Mouse (Mus musculus) MEL (cell line): ENCODE measurements around the gene Shpk. TPM values are rescaled to one million over a fixed set of nuclear protein-coding genes. Genes with fewer than 3 reads are reported as not detected.

ENCODE experiments used
- DNase-seq: peaks from one replicate; pipeline ENCODE4 v3.0.0; 2011; ENCODE audit warnings: low read depth, low spot score
- H3K27ac ChIP-seq: 2 replicates; pipeline ENCODE4 v1.5.1; 2012; ENCODE audit warnings: low read depth, mild to moderate bottlenecking, control low read depth, low read length, moderate library complexity; ENCODE audit not compliant: control insufficient read depth
- H3K27me3 ChIP-seq, 2 experiments: fragments of 150-350 bp in 1 of 2; sonication (generic) in 1 of 2; 2 replicates each; pipeline ENCODE4 v1.6.1; 2012; ENCODE audit warnings: low read length in 2 of 2, mild to moderate bottlenecking in 2 of 2, improper control_type of control experiment in 1 of 2, moderate library complexity in 1 of 2; ENCODE audit not compliant: insufficient read depth in 2 of 2, control insufficient read depth in 1 of 2
- H3K36me3 ChIP-seq, 2 experiments: 2 replicates each; pipeline ENCODE4 v1.6.1; 2012 to 2014; ENCODE audit warnings: low read length in 2 of 2, improper control_type of control experiment in 1 of 2, inconsistent platforms in 1 of 2, mild to moderate bottlenecking in 1 of 2; ENCODE audit not compliant: insufficient read depth in 2 of 2, control insufficient read depth in 1 of 2
- H3K4me1 ChIP-seq, 2 experiments: fragments of 150-350 bp in 1 of 2; sonication (generic) in 1 of 2; 2 replicates each; pipeline ENCODE4 v1.6.1; 2012; ENCODE audit warnings: low read length in 2 of 2, improper control_type of control experiment in 1 of 2, mild to moderate bottlenecking in 1 of 2; ENCODE audit not compliant: insufficient read depth in 2 of 2, control insufficient read depth in 1 of 2
- H3K4me3 ChIP-seq, 2 experiments: fragments of 150-350 bp in 1 of 2; sonication (generic) in 1 of 2; 2 replicates each; pipeline ENCODE4 v1.5.1; 2012; ENCODE audit warnings: low read depth in 2 of 2, low read length in 2 of 2, mild to moderate bottlenecking in 2 of 2, moderate library complexity in 2 of 2, control low read depth in 1 of 2, improper control_type of control experiment in 1 of 2; ENCODE audit not compliant: control insufficient read depth in 1 of 2, insufficient read depth in 1 of 2
- H3K79me2 ChIP-seq: 2 replicates; pipeline ENCODE4 v1.6.1; 2012; ENCODE audit warnings: mild to moderate bottlenecking, low read length, moderate library complexity; ENCODE audit not compliant: control insufficient read depth, poor library complexity, insufficient read depth
- H3K9ac ChIP-seq: 2 replicates; pipeline ENCODE4 v1.6.1; 2012; ENCODE audit warnings: low read depth, mild to moderate bottlenecking, control low read depth, low read length, moderate library complexity; ENCODE audit not compliant: control insufficient read depth, poor library complexity, severe bottlenecking
- H3K9me3 ChIP-seq: fragments of 150-350 bp; sonication (generic); replicated peaks from 2 replicates; pipeline ENCODE4 v1.6.1; 2012; ENCODE audit warnings: mild to moderate bottlenecking, low read length, improper control_type of control experiment, moderate library complexity; ENCODE audit not compliant: insufficient read depth
- BHLHE40 ChIP-seq: IDR thresholded peaks from 2 replicates; pipeline ENCODE4 v1.6.1; 2012; ENCODE audit warnings: low read depth, mild to moderate bottlenecking, inconsistent platforms, low read length, improper control_type of control experiment, borderline replicate concordance
- CTCF ChIP-seq, 3 experiments: IDR thresholded peaks in 2 of 3; conservative IDR thresholded peaks in 1 of 3; 2 replicates each; pipeline ENCODE4 v1.5.1; 2011 to 2012; ENCODE audit warnings: low read length in 3 of 3, low read depth in 2 of 3, mild to moderate bottlenecking in 2 of 3, improper control_type of control experiment in 1 of 3, inconsistent platforms in 1 of 3, mixed read lengths in 1 of 3, moderate library complexity in 1 of 3; ENCODE audit not compliant: control insufficient read depth in 1 of 3, insufficient read depth in 1 of 3, poor library complexity in 1 of 3, severe bottlenecking in 1 of 3
- E2F4 ChIP-seq: IDR thresholded peaks from 2 replicates; pipeline ENCODE4 v1.6.1; 2011; ENCODE audit warnings: low read depth, low read length, improper control_type of control experiment, borderline replicate concordance
- ELF1 ChIP-seq: IDR thresholded peaks from 2 replicates; pipeline ENCODE4 v1.6.1; 2014; ENCODE audit warnings: low read depth, mild to moderate bottlenecking, inconsistent platforms, low read length, improper control_type of control experiment, moderate library complexity
- EP300 ChIP-seq, 2 experiments: IDR thresholded peaks; 2 replicates each; pipeline ENCODE4 v1.6.1; 2011; ENCODE audit warnings: improper control_type of control experiment in 2 of 2, low read length in 2 of 2, low read depth in 1 of 2, mild to moderate bottlenecking in 1 of 2
- ETS1 ChIP-seq: IDR thresholded peaks from 2 replicates; pipeline ENCODE4 v1.6.1; 2012; ENCODE audit warnings: low read depth, mild to moderate bottlenecking, inconsistent platforms, low read length, improper control_type of control experiment, moderate library complexity
- GATA1 ChIP-seq: IDR thresholded peaks from 2 replicates; pipeline ENCODE4 v1.6.1; 2011; ENCODE audit warnings: low read depth, low read length, improper control_type of control experiment
- HCFC1 ChIP-seq: IDR thresholded peaks from 2 replicates; pipeline ENCODE4 v1.6.1; 2012; ENCODE audit warnings: low read depth, mild to moderate bottlenecking, inconsistent platforms, low read length, improper control_type of control experiment, moderate library complexity
- KAT2A ChIP-seq: conservative IDR thresholded peaks from 2 replicates; pipeline ENCODE4 v1.6.1; 2012; ENCODE audit warnings: low read depth, low read length, improper control_type of control experiment, inconsistent platforms
- MAX ChIP-seq: IDR thresholded peaks from 2 replicates; pipeline ENCODE4 v1.6.1; 2011; ENCODE audit warnings: low read length, improper control_type of control experiment
- NELFE ChIP-seq: IDR thresholded peaks from 2 replicates; pipeline ENCODE4 v1.6.1; 2011; ENCODE audit warnings: low read depth, low read length, improper control_type of control experiment
- NRF1 ChIP-seq: IDR thresholded peaks from 2 replicates; pipeline ENCODE4 v1.6.1; 2014; ENCODE audit warnings: low read depth, mild to moderate bottlenecking, inconsistent platforms, low read length, improper control_type of control experiment, moderate library complexity; ENCODE audit not compliant: poor library complexity, insufficient read depth, severe bottlenecking
- POLR2A ChIP-seq, 2 experiments: IDR thresholded peaks; 2 replicates each; pipeline ENCODE4 v1.6.1; 2011 to 2012; ENCODE audit warnings: low read length in 2 of 2, mild to moderate bottlenecking in 2 of 2, control low read depth in 1 of 2, improper control_type of control experiment in 1 of 2, low read depth in 1 of 2, moderate library complexity in 1 of 2; ENCODE audit not compliant: control insufficient read depth in 1 of 2, insufficient read depth in 1 of 2, poor library complexity in 1 of 2
- POLR2AphosphoS2 ChIP-seq: IDR thresholded peaks from 2 replicates; pipeline ENCODE4 v1.6.1; 2011; ENCODE audit warnings: low read length, improper control_type of control experiment
- POLR2AphosphoS5 ChIP-seq: IDR thresholded peaks from 2 replicates; pipeline ENCODE4 v1.6.1; 2012; ENCODE audit warnings: low read depth, borderline replicate concordance, mild to moderate bottlenecking, inconsistent platforms, low read length, moderate library complexity, mixed read lengths
- RCOR1 ChIP-seq: IDR thresholded peaks from 2 replicates; pipeline ENCODE4 v1.6.1; 2012; ENCODE audit warnings: low read depth, mild to moderate bottlenecking, inconsistent platforms, low read length, improper control_type of control experiment
- TAL1 ChIP-seq: IDR thresholded peaks from 2 replicates; pipeline ENCODE4 v1.6.1; 2012; ENCODE audit warnings: mild to moderate bottlenecking, inconsistent platforms, low read length, moderate library complexity, mixed read lengths
- TBP ChIP-seq: IDR thresholded peaks from 2 replicates; pipeline ENCODE4 v1.8.0; 2011; ENCODE audit warnings: low read depth, low read length, improper control_type of control experiment
- TCF12 ChIP-seq: IDR thresholded peaks from 2 replicates; pipeline ENCODE4 v1.6.1; 2014; ENCODE audit warnings: low read depth, mild to moderate bottlenecking, inconsistent platforms, low read length, improper control_type of control experiment, moderate library complexity
- UBTF ChIP-seq: IDR thresholded peaks from 2 replicates; pipeline ENCODE4 v1.6.1; 2012; ENCODE audit warnings: low read depth, mild to moderate bottlenecking, inconsistent platforms, low read length, improper control_type of control experiment, moderate library complexity, borderline replicate concordance; ENCODE audit not compliant: insufficient read depth
- USF1 ChIP-seq: IDR thresholded peaks from 2 replicates; pipeline ENCODE4 v1.6.1; 2014; ENCODE audit warnings: low read depth, mild to moderate bottlenecking, inconsistent platforms, low read length, improper control_type of control experiment, moderate library complexity
- USF2 ChIP-seq, 2 experiments: IDR thresholded peaks; 2 replicates each; pipeline ENCODE4 v1.6.1; 2011 to 2012; ENCODE audit warnings: improper control_type of control experiment in 2 of 2, low read length in 2 of 2, borderline replicate concordance in 1 of 2, inconsistent platforms in 1 of 2, low read depth in 1 of 2, mild to moderate bottlenecking in 1 of 2; ENCODE audit not compliant: insufficient read depth in 1 of 2
- ZKSCAN1 ChIP-seq: IDR thresholded peaks from 2 replicates; pipeline ENCODE4 v1.6.1; 2012; ENCODE audit warnings: low read depth, mild to moderate bottlenecking, inconsistent platforms, low read length, improper control_type of control experiment, moderate library complexity
- ZMIZ1 ChIP-seq: IDR thresholded peaks from 2 replicates; pipeline ENCODE4 v1.6.1; 2012; ENCODE audit warnings: low read depth, mild to moderate bottlenecking, inconsistent platforms, low read length, improper control_type of control experiment, moderate library complexity
- polyA plus RNA-seq, 2 experiments: library from polyadenylated mRNA; stranded (reverse) in 1 of 2; unstranded in 1 of 2; fragments of >175 nt in 1 of 2; fragments of >200 nt in 1 of 2; gene quantifications; 2 replicates each; pipeline versions ENCODE4 v1.2.1 to v1.2.4; 2012; ENCODE audit warnings: low replicate concordance in 2 of 2, low read depth in 1 of 2; ENCODE audit not compliant: insufficient read length in 2 of 2, insufficient read depth in 1 of 2, missing spikeins in 1 of 2
- total RNA-seq: library from RNA; depleted of rRNA; stranded (reverse); fragments of 300-350 nt; gene quantifications from 2 replicates; pipeline ENCODE4 v1.2.3, GENCODE M21; 2012

Gene Shpk
- total and polyA plus RNA-seq, 3 experiments: 1.4 to 1.6 TPM; not detected in 1

GRCm38 (mm10) chr11:73235990-73236701, 36.9 kb downstream of the Shpk start:
- H3K36me3 ChIP-seq: no peaks in the 10 kb centered on the region
- no peak for TF ChIP-seq EP300 (IDR thresholded peaks at IDR 0.05; ENCODE audit: low read depth in 1 of 2, low read length in 2 of 2)
- no peak for TF ChIP-seq KAT2A
- TF ChIP-seq GATA1: no peak
- TF ChIP-seq NRF1: no peak
- TF ChIP-seq POLR2AphosphoS2: no peak
- no peak for TF ChIP-seq POLR2A (IDR thresholded peaks at IDR 0.05; ENCODE audit: control insufficient read depth in 1 of 2, insufficient read depth in 1 of 2, low read depth in 1 of 2, low read length in 2 of 2, poor library complexity in 1 of 2)
- TF ChIP-seq E2F4: no peak
- no peak for TF ChIP-seq POLR2AphosphoS5
- no peak for TF ChIP-seq USF2 (IDR thresholded peaks at IDR 0.05; ENCODE audit: borderline replicate concordance in 1 of 2, insufficient read depth in 1 of 2, low read depth in 1 of 2, low read length in 2 of 2)
- TF ChIP-seq HCFC1: no peak
- no peak for TF ChIP-seq USF1
- TF ChIP-seq TBP: no peak
- TF ChIP-seq RCOR1: no peak
- TF ChIP-seq CTCF (IDR thresholded peaks at IDR 0.05 in 2 of 3, conservative IDR thresholded peaks at IDR 0.05 in 1 of 3; ENCODE audit: control insufficient read depth in 1 of 3, insufficient read depth in 1 of 3, low read depth in 2 of 3, low read length in 3 of 3, poor library complexity in 1 of 3, severe bottlenecking in 1 of 3): no peak
- TF ChIP-seq NELFE: no peak
- no peak for TF ChIP-seq MAX
- TF ChIP-seq TCF12: no peak
- TF ChIP-seq TAL1: no peak
- no peak for TF ChIP-seq UBTF
- TF ChIP-seq ZKSCAN1: no peak
- H3K27me3 ChIP-seq: no peaks in the 10 kb centered on the region
- no peak overlapping the region for H3K27ac ChIP-seq
- no peak overlapping the region for H3K4me3 ChIP-seq
- no peaks in the 10 kb centered on the region for H3K9me3 ChIP-seq
- no peak overlapping the region for H3K9ac ChIP-seq
- DNase-seq: no peak
- no peaks in the 10 kb centered on the region for H3K79me2 ChIP-seq
- H3K4me1 ChIP-seq: no peaks in the 10 kb centered on the region

- H3K4me1 ChIP-seq: no peaks in the 10 kb centered on the region
- H3K9ac ChIP-seq: no peak overlapping the region
- no peak overlapping the region for H3K27ac ChIP-seq
- no peaks in the 10 kb centered on the region for H3K36me3 ChIP-seq
- H3K79me2 ChIP-seq: no peaks in the 10 kb centered on the region
- no peaks in the 10 kb centered on the region for H3K9me3 ChIP-seq
- no peak for DNase-seq
- H3K4me3 ChIP-seq: no peak overlapping the region
- TF ChIP-seq ETS1: no peak
- no peak for TF ChIP-seq HCFC1
- no peak for TF ChIP-seq CTCF (IDR thresholded peaks at IDR 0.05 in 2 of 3, conservative IDR thresholded peaks at IDR 0.05 in 1 of 3; ENCODE audit: control insufficient read depth in 1 of 3, insufficient read depth in 1 of 3, low read depth in 2 of 3, low read length in 3 of 3, poor library complexity in 1 of 3, severe bottlenecking in 1 of 3)
- TF ChIP-seq ZMIZ1: no peak
- no peak for TF ChIP-seq BHLHE40
- no peak for TF ChIP-seq ELF1
- no peak for TF ChIP-seq USF1
- no peak for TF ChIP-seq USF2 (IDR thresholded peaks at IDR 0.05; ENCODE audit: borderline replicate concordance in 1 of 2, insufficient read depth in 1 of 2, low read depth in 1 of 2, low read length in 2 of 2)
- H3K27me3 ChIP-seq: no peaks in the 10 kb centered on the region
Observed at GRCm38 (mm10) chr11:73236731-73237130, 37.5 kb downstream of the Shpk start.
